Mouse (Mus musculus) thymus, postnatal 4 days (tissue): ENCODE measurements around the gene Ndufv2.
"Not testable (repeated sequence)": the region's sequence is repeated elsewhere in the genome, so short reads cannot be mapped to it uniquely, and the experiment has no call there.

Experiments used
- DNase-seq: peaks from one replicate; pipeline ENCODE4 v3.0.0; 2021

The Ndufv2 gene

DNA sequence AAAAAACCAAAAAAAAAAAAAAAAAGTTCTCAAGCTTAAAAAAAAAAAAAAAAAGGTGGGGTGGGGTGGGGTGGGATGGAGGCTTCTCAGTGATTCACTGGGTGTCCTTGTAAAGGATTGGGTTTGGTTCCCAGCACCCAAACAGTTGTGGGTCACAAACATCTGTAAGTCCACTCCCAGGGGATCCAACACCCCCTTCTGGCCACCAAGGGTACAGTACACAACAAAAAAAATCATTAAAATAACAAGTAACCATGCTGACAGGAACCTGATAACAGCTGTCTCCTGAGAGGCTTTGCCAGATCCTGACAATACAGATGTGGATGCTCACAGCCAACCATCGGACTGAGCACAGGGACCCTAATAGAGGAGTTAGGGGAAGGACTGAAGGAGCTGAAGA lies 16.9 kb downstream of the Ndufv2 start:
- no peak for DNase-seq

DNA sequence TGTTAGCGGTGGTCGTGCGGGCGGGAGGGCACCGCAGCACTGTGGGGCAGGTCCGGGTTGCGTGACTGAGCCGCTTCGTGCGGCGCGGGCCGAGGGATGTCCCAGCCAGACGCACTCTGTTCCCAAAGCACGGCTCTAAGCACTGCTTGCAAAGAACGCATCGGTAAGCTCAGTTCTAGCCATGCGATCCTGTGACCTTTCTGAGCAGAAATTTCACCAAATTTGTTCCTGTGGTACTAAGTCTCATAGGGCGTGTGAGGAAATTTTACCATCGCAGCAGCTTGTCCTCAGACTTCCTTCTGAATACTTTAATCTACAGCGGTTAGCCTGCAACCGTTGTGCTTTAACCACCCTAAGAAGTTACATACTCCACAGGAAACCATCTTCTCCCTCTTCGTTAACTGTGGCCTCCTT lies 23.9 kb downstream of the Ndufv2 start:
- no peak for DNase-seq

DNA sequence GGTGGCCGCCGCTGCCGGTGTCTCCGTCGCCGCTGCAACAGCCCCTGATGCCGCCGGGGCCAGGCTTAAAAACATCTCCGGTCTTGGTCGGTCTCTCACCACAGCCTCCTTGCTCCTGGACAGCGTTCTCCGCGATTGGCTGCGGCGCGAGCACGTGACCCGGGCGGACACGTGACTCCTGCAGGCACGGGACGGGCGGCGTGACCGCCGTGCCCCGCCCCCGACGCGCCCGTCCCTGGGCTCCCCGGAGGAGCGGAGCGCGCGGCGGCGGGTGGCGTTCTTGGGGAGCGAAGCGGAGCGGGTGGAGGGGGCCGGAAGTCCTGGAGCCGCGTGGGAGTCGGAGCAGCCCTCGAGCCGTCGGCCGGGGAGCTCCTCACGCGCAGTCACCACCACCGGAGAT lies 24.4 kb downstream of the Ndufv2 start, which contains the start of gene Ankrd12:
Gene Ankrd12, minus strand, starts transcription at position 156 of the 400 bp plus-strand sequence.
- peak; percentile 95 for DNase-seq

DNA sequence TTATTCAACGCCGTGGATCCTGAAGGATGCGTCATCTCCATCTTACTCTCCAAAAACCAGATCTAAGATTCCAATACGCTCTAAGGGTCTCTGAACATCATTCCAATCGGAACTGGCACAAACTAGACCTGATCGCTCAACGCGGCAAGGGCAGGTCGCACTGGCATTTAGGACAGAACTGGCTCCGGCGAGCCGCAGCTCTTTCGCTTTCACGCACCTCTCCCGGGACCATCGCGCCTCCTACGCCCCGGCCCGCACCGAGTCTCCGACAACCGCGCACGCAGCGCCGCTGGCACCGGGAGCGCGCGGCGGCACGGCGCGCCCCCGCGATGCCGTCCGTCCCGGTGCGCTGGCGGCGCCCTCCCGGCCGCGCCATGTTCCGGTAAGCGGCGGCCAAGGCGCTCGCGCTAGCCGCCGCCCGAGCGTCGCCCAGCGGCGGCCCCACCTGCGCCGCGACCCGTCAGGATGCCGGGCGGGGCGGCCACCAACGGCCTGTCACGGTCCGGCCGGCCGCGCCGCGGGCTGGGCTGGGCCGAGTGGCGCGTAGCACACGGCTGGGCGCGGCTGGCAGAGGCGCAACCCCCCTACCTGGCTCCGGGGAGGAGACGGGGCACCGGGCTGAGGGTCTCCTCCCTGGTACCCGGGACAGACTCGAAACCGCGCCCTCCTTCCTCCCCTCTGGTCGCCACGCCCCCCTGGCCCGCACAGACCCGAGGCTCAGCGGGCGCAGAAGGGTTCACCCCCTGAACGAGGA lies 25.0 kb downstream of the Ndufv2 start:
- DNase-seq, result peak; percentile 71

DNA sequence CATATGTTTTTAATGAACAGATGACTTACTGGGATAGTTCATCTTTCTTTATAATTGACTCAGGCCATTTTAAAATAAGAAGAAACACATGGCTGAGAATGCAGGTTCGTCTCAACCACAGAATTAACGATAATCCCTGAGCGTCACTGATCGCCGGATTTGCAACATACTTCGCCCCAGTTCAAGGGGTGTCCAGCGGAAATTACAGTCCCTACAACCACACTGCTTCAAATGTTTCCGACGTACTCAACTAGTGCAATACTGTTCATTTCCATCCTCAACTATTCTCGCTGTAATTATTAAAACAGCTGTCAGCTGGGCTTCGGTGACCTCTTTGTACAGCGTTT lies 25.6 kb downstream of the Ndufv2 start:
- no peak for DNase-seq

DNA sequence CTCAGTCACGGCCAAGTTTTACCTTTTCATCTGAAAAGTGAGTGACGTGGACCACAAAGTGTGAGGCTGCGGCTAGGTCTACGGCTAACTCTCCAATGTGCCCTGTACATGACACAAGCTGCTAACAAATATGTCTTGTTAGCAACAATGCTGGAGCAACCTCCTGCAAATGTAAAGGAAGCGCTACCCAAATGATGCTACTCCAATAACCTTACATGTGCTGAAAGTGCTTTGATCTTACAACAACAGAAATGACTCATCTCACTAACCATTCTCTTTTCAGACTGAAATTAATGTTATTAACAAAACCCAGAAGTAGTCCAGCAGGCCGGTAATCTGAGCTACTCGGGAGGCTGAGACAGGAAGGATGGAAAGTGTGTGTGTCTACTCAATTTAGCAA lies 27.4 kb downstream of the Ndufv2 start:
- no peak for DNase-seq

DNA sequence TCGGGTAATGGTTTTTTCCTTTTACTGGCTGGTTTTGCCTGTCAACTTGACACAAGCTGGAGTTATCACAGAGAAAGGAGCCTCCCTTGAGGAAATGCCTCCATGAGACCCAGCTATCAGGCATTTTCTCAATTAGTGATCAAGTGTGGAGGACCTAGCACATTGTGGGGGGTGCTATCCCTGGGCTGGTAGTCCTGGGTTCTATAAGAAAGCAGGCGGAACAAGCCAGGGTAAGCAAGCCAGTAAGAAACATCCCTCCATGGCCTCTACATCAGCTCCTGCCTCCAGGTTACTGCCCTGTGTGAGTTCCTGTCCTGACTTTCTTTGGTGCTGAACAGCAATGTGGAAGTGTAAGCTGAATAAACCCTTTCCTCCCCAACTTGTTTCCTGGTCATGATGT lies 32.3 kb downstream of the Ndufv2 start:
- not testable (repeated sequence) for DNase-seq

DNA sequence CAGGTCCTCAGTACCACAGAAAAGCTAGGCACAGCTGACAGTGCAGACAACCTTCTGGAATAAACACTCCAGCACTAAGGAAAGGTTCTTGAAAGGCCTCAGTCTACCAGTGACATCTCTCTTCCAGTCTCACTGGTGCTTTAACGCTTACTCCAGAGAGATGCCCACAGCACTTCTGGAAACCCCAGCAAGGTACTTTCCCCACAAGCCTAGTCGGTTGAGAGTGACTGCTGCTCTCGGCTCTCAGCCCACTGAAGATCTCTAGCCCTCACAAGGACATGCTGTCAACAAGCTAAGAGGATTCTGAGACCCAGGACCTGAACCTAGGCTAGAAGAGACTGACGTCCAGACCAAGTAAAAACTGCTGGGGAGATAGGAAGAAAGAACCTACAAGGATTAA lies 36.2 kb downstream of the Ndufv2 start:
- DNase-seq, result no peak

DNA sequence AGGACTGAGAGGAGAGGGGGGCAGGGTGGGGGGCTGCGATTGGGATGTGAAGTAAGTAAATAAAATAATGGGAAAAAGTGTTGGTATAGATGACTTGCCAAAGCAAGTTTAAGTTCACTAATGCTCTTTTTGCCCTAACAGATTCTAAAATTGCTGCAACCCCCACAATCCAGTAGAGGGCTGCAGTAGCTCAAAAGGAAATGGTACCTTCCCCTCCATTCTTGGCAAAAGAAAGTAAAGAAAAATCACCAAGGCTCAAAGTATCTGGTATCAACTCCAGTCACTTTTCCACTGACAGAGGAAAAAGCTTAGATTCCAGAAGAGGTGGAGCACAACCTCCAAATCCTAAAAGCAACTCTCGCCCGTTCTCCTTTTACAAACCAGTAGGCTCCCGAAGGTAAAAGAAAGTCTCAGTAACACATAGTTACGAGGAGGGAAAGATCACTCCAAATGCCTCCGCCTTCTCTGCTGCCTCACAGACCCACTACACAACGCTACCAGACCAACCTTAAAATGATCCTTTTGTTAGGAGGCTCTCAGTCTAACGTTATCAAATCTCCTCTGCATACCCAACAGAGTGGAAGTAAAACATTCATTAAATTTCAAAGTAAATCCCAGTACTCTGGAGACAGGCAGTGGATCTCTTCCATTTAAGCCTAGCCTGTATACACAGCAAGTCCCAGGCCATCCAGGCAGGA lies 40.0 kb downstream of the Ndufv2 start:
- no peak for DNase-seq

DNA sequence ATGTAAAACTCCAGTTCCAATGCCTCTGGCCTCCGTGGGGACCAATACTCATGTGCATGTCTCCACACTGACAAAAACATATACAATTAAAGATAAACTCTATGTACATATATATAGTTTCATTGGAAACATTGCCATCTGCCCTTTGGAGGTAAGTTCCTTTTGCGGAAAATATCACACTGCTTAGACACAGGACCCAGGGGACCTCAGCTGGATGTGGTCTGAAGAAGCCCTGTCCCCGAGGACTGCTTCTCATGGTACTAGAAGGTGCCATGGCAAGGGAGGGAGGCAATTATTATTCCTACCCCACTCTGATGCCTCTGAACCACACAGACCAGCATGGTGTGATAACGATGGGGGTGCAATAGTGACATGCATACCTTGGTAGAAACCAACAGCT lies 43.2 kb downstream of the Ndufv2 start:
- DNase-seq, result no peak

DNA sequence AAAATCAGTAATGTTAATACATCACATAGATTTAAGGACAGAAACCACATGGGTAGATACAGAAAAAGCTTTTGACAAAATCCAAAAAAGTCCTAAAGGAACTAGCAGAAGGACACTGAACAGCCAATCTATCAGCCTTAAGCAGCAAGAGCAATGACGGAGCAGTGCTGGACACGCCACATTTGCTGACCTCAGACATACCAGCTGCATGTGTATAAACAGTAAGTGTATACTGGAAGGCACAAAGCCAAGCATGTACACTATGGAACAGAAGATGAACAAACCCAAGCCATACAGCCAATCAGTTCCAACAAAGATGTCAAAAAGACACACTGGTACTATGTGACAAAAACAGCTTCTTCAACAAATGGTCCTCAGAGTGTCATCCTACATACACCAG lies 44.2 kb downstream of the Ndufv2 start:
- no peak for DNase-seq

DNA sequence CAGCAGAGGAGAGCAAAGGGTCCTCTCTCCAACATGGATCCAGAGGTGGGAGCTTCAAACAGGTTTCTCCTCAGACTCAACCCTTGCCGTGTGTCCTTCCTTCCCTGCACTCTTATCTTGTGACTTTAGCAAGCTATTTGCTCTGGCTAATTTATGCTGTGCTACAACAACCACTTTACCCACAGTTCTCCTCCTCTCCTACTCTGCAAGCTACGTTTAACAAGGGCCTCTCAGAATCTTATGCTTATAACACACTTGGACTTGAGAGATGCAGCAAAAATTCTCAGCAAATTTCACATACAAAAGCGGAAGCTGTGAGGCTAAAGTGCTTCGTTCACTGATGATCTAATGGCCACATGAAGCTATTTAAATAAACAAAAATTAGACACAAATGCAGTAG lies 48.0 kb downstream of the Ndufv2 start:
- DNase-seq, result no peak

DNA sequence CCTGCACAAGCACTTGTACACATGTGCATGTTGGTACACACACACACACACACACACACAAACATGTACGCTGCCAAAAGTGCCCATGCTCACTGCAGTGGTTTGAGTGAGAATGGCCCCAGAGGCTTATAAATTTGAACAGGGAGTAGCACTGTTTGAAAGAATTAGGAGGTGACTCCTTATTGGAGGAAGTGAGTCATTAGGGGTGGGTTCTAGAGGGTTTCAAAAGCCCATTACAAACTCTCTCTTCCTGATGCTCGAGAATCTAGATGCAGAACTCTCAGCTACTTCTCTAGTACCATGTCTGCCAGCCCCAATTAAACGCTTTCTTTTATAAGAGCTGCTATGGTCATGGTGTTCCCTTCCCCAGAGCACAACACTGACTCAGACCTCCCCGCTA lies 52.6 kb downstream of the Ndufv2 start:
- no peak for DNase-seq

DNA sequence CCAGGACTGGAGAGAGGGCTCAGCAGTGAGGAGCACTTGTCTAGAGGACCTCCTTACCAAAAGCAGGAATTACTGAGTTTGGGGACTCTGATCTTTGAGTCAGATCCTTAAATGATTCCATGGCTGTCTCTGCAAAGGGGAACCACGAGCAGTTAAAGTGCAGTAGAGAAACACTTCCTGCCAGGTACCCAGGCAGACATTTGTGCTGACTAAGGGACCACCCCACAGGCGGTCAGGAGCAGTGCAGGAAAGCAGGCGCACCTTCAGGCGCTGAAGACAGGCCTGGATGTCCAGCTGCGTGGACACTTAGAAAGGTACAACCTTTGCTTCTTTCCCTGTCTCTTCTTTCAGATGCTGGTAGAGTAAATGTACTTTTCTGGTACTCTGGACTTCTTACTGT lies 53.2 kb downstream of the Ndufv2 start:
- no peak for DNase-seq

DNA sequence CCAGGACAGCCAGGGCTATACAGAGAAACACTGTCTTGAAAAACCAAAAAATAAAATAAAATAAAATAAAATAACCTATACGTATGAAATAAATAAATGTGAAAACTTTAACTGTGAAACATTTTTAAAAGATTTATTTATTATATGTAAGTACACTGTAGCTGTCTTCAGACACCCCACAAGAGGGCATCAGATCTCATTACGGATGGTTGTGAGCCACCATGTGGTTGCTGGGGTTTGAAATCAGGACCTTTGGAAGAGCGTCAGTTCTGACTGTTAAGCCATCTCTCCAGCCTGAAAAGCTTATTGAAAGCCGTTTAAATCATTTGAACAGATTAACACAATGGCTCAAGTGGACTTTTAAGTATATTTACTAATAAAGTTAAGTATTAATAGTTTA lies 57.7 kb downstream of the Ndufv2 start:
- not testable (repeated sequence) for DNase-seq

DNA sequence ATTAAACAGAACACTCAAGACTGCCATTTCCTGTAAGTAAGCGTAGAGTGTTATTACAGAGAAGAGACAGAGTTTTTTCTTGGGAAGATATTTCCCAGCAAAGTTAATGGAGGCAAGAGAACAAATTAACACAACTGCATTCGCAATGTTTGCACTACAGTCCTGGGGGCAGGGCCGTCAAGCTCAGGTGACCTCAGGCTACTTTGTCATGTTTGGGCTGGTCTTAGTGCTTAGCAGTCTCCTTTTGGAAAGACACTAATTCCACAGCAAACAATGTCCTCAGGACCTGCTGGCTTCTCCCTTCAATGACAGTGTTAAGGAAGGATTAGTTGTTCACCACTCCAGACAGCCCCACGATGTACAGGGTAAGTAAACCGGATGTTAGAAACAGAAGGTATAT lies 60.3 kb downstream of the Ndufv2 start:
- no peak for DNase-seq

DNA sequence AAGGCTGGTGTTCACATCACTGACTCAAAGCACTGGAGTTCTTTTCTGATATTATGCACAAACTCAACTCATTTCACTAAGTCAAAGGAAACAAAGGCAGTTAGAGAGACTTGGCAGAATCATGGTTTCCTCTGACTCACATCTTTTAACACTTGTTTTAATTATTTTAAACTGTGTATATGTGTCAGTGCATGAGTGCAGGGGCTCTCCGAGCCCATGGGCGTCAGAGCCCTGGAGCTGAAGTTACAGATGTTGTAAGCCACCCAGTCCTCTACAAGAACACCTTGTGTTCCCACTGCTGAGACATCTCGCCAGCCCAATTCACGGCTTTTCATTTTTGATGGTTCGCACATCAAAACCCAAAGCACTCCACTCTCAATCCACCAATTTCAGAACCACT lies 68.1 kb downstream of the Ndufv2 start:
- no peak for DNase-seq

DNA sequence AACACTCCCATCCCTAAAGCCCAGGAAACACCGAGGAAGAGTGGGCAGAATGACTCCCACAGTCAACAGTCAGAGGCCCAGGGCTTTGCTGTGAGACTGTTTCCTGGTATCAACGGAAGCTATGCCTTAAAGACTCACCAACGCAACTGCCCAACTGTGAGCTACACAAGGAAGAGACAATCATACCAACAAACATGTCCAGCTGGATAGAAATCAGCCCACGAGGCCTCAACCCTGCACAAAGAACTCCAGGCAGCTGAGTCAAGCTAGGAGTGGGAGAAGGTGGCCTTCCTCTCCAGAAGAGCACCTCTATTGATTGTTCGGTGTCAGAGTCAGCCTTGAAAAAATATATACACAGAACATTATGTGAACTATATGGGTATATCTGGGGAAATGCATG lies 69.4 kb downstream of the Ndufv2 start:
- DNase-seq, result no peak
